Mouse (Mus musculus): ENCODE results near the gene Llcfc1. TPM values are rescaled to one million over a fixed set of nuclear protein-coding genes. Genes with fewer than 3 reads are reported as not detected.

Gene Llcfc1
- polyA plus RNA-seq (2015; fragmentation: Nextera tagmentation; extraction: Ambion mirVana), result not detected in 2 replicates

- H3K4me1 ChIP-seq (replicated peaks), result no peaks in the 10 kb centered on the region
- no peaks in the 10 kb centered on the region for H3K9me3 ChIP-seq
- H3K36me3 ChIP-seq, result no peaks in the 10 kb centered on the region
- no peak within 1 kb of the TSS for H3K9ac ChIP-seq (replicated peaks)
- no peak within 1 kb of the TSS for H3K4me2 ChIP-seq (replicated peaks)
- ATAC-seq, result no peak
- no peak within 1 kb of the TSS for H3K4me3 ChIP-seq (replicated peaks)
- WGBS, result 87% methylated on average over 2 of the region's 2 CpGs
- H3K27me3 ChIP-seq, result no peaks in the 10 kb centered on the region
- no peak within 1 kb of the TSS for H3K27ac ChIP-seq
Measured at GRCm38 (mm10) chr6:41684131-41684530, at the start of gene Llcfc1. Gene Llcfc1, plus strand, starts transcription at chr6:41684431.

GRCm38 (mm10) chr6:41635211-41635610 is 49.0 kb upstream of the Llcfc1 start:
- ATAC-seq, result no peak
- no peak overlapping the region for H3K27ac ChIP-seq
- H3K4me3 ChIP-seq (replicated peaks), result no peak overlapping the region
- H3K4me1 ChIP-seq (replicated peaks), result no peaks in the 10 kb centered on the region
- no peak overlapping the region for H3K4me2 ChIP-seq (replicated peaks)
- WGBS, result 54% methylated on average over 1 of the region's 1 CpGs
- no peaks in the 10 kb centered on the region for H3K9me3 ChIP-seq
- H3K9ac ChIP-seq (replicated peaks), result no peak overlapping the region
- no peaks in the 10 kb centered on the region for H3K36me3 ChIP-seq
- no peaks in the 10 kb centered on the region for H3K27me3 ChIP-seq

- no peak within 1 kb of the TSS for H3K4me3 ChIP-seq (replicated peaks)
Measured at GRCm38 (mm10) chr6:41636178-41636577, 48.1 kb upstream of the Llcfc1 start, which contains the start of gene Trpv6. Gene Trpv6, minus strand, starts transcription at chr6:41636405.

GRCm38 (mm10) chr6:41637393-41637792 is 46.8 kb upstream of the Llcfc1 start:
- H3K27me3 ChIP-seq, result no peaks in the 10 kb centered on the region
- no peaks in the 10 kb centered on the region for H3K36me3 ChIP-seq
- WGBS, result 40% methylated on average over 1 of the region's 1 CpGs

More at GRCm38 (mm10) chr6:41636178-41636577, 48.1 kb upstream of the Llcfc1 start, which contains the start of gene Trpv6:
- 16% methylated on average over 5 of the region's 5 CpGs for WGBS
- no peak within 1 kb of the TSS for H3K9ac ChIP-seq (replicated peaks)
- H3K4me2 ChIP-seq (replicated peaks), result no peak within 1 kb of the TSS
- H3K9me3 ChIP-seq, result no peaks in the 10 kb centered on the region
- no peak within 1 kb of the TSS for H3K27ac ChIP-seq
- no peaks in the 10 kb centered on the region for H3K36me3 ChIP-seq
- H3K4me1 ChIP-seq (replicated peaks), result no peaks in the 10 kb centered on the region
- H3K27me3 ChIP-seq, result no peaks in the 10 kb centered on the region
- 0 out of 2 replicates have a peak, but pooled peaks have one; percentile 6 for ATAC-seq

GRCm38 (mm10) chr6:41637927-41638506 is 46.2 kb upstream of the Llcfc1 start:
- Histone ChIP-seq H3K27me3 (no peaks in the 10 kb centered on the region), H3K36me3 (no peaks in the 10 kb centered on the region), H3K4me3 (replicated peaks) (no peak overlapping the region), H3K9me3 (no peaks in the 10 kb centered on the region), H3K4me1 (replicated peaks) (no peaks in the 10 kb centered on the region), H3K4me2 (replicated peaks) (no peak overlapping the region), H3K9ac (replicated peaks) (no peak overlapping the region), H3K27ac (no peak overlapping the region)
- 85% methylated on average over 6 of the region's 6 CpGs for WGBS
- no peak for ATAC-seq

More at GRCm38 (mm10) chr6:41637393-41637792, 46.8 kb upstream of the Llcfc1 start:
- H3K27ac ChIP-seq, result no peak overlapping the region
- H3K9me3 ChIP-seq, result no peaks in the 10 kb centered on the region
- H3K4me1 ChIP-seq (replicated peaks), result no peaks in the 10 kb centered on the region
- peak; percentile 61 for ATAC-seq
- no peak overlapping the region for H3K4me2 ChIP-seq (replicated peaks)
- H3K9ac ChIP-seq (replicated peaks), result no peak overlapping the region
- H3K4me3 ChIP-seq (replicated peaks), result no peak overlapping the region

GRCm38 (mm10) chr6:41640449-41640848 is 43.8 kb upstream of the Llcfc1 start:
- H3K27ac ChIP-seq, result no peak overlapping the region
- no peaks in the 10 kb centered on the region for H3K4me1 ChIP-seq (replicated peaks)
- no peak for ATAC-seq
- no peak overlapping the region for H3K4me3 ChIP-seq (replicated peaks)
- H3K4me2 ChIP-seq (replicated peaks), result no peak overlapping the region
- H3K9me3 ChIP-seq, result no peaks in the 10 kb centered on the region
- no peaks in the 10 kb centered on the region for H3K36me3 ChIP-seq
- H3K27me3 ChIP-seq, result no peaks in the 10 kb centered on the region
- 60% methylated on average over 3 of the region's 3 CpGs for WGBS
- H3K9ac ChIP-seq (replicated peaks), result no peak overlapping the region

GRCm38 (mm10) chr6:41641173-41641866 is 42.9 kb upstream of the Llcfc1 start:
- 90% methylated on average over 6 of the region's 6 CpGs for WGBS

GRCm38 (mm10) chr6:41642765-41643164 is 41.5 kb upstream of the Llcfc1 start:
- Histone ChIP-seq H3K4me2 (replicated peaks) (no peak overlapping the region), H3K27me3 (no peaks in the 10 kb centered on the region), H3K4me3 (replicated peaks) (no peak overlapping the region), H3K9me3 (no peaks in the 10 kb centered on the region), H3K36me3 (no peaks in the 10 kb centered on the region), H3K4me1 (replicated peaks) (no peaks in the 10 kb centered on the region), H3K27ac (no peak overlapping the region), H3K9ac (replicated peaks) (no peak overlapping the region)
- no peak for ATAC-seq
- 92% methylated on average over 4 of the region's 4 CpGs for WGBS

More at GRCm38 (mm10) chr6:41641173-41641866, 42.9 kb upstream of the Llcfc1 start:
- Histone ChIP-seq H3K27me3 (no peaks in the 10 kb centered on the region), H3K36me3 (no peaks in the 10 kb centered on the region), H3K4me3 (replicated peaks) (no peak overlapping the region), H3K4me2 (replicated peaks) (no peak overlapping the region), H3K9me3 (no peaks in the 10 kb centered on the region), H3K9ac (replicated peaks) (no peak overlapping the region), H3K27ac (no peak overlapping the region), H3K4me1 (replicated peaks) (no peaks in the 10 kb centered on the region)
- no peak for ATAC-seq

GRCm38 (mm10) chr6:41643227-41643626 is 41.0 kb upstream of the Llcfc1 start:
- H3K9me3 ChIP-seq, result no peaks in the 10 kb centered on the region
- 92% methylated on average over 3 of the region's 3 CpGs for WGBS
- H3K27me3 ChIP-seq, result no peaks in the 10 kb centered on the region
- no peak overlapping the region for H3K27ac ChIP-seq
- H3K4me1 ChIP-seq (replicated peaks), result no peaks in the 10 kb centered on the region
- no peak overlapping the region for H3K4me3 ChIP-seq (replicated peaks)
- no peak overlapping the region for H3K9ac ChIP-seq (replicated peaks)
- no peak overlapping the region for H3K4me2 ChIP-seq (replicated peaks)
- no peak for ATAC-seq
- H3K36me3 ChIP-seq, result no peaks in the 10 kb centered on the region

- ATAC-seq, result no peak
- Histone ChIP-seq H3K4me3 (replicated peaks) (no peak overlapping the region), H3K27me3 (no peaks in the 10 kb centered on the region), H3K9ac (replicated peaks) (no peak overlapping the region), H3K9me3 (no peaks in the 10 kb centered on the region), H3K27ac (no peak overlapping the region), H3K36me3 (no peaks in the 10 kb centered on the region), H3K4me2 (replicated peaks) (no peak overlapping the region), H3K4me1 (replicated peaks) (no peaks in the 10 kb centered on the region)
- 83% methylated on average over 3 of the region's 3 CpGs for WGBS
Measured at GRCm38 (mm10) chr6:41646220-41646619, 38.0 kb upstream of the Llcfc1 start.

GRCm38 (mm10) chr6:41646672-41647071 is 37.6 kb upstream of the Llcfc1 start:
- no peaks in the 10 kb centered on the region for H3K9me3 ChIP-seq
- no peak overlapping the region for H3K4me3 ChIP-seq (replicated peaks)
- no peaks in the 10 kb centered on the region for H3K4me1 ChIP-seq (replicated peaks)
- H3K27ac ChIP-seq, result no peak overlapping the region
- ATAC-seq, result no peak
- H3K4me2 ChIP-seq (replicated peaks), result no peak overlapping the region
- no peaks in the 10 kb centered on the region for H3K36me3 ChIP-seq
- no peaks in the 10 kb centered on the region for H3K27me3 ChIP-seq
- no peak overlapping the region for H3K9ac ChIP-seq (replicated peaks)

- H3K4me3 ChIP-seq (replicated peaks), result no peak overlapping the region
- no peak overlapping the region for H3K9ac ChIP-seq (replicated peaks)
- H3K36me3 ChIP-seq, result no peaks in the 10 kb centered on the region
- no peaks in the 10 kb centered on the region for H3K9me3 ChIP-seq
- no peak overlapping the region for H3K27ac ChIP-seq
- no peaks in the 10 kb centered on the region for H3K4me1 ChIP-seq (replicated peaks)
- 95% methylated on average over 5 of the region's 5 CpGs for WGBS
- no peak for ATAC-seq
- no peaks in the 10 kb centered on the region for H3K27me3 ChIP-seq
- no peak overlapping the region for H3K4me2 ChIP-seq (replicated peaks)
Measured at GRCm38 (mm10) chr6:41653173-41653572, 31.1 kb upstream of the Llcfc1 start.

All from midbrain, embryonic 13.5 days (tissue).